Mouse (Mus musculus) neural tube, embryonic 14.5 days (tissue): ENCODE measurements around the gene Ric8a. TPM values are rescaled to one million over a fixed set of nuclear protein-coding genes. Genes with fewer than 3 reads are reported as not detected.

Experiments used
- ATAC-seq: fragments of 200-750 bp; cut with Nextera tagmentation; 2 replicates; pipeline ENCODE4 v1.8.0; 2017; ENCODE audit warnings: low read depth, mild to moderate bottlenecking, moderate TSS enrichment, moderate library complexity
- H3K27ac ChIP-seq: fragments of 300-500 bp; sonication (generic); 2 replicates; pipeline ENCODE4 v1.5.1; 2014; ENCODE audit warnings: low read depth, mild to moderate bottlenecking, control low read depth, low read length, moderate library complexity, mixed read lengths
- H3K27me3 ChIP-seq: fragments of 300-500 bp; sonication (generic); 2 replicates; pipeline ENCODE4 v1.6.1; 2014; ENCODE audit warnings: low read length; ENCODE audit not compliant: control insufficient read depth, insufficient read depth
- H3K36me3 ChIP-seq: fragments of 300-500 bp; sonication (generic); 2 replicates; pipeline ENCODE4 v1.6.1; 2014; ENCODE audit warnings: low read length, mixed read lengths; ENCODE audit not compliant: control insufficient read depth, insufficient read depth
- H3K4me1 ChIP-seq: fragments of 300-500 bp; sonication (generic); 2 replicates; pipeline ENCODE4 v1.6.1; 2014; ENCODE audit warnings: low read length; ENCODE audit not compliant: control insufficient read depth, insufficient read depth
- H3K4me2 ChIP-seq: fragments of 300-500 bp; sonication (generic); 2 replicates; pipeline ENCODE4 v1.6.1; 2014; ENCODE audit warnings: mild to moderate bottlenecking, low read depth, low read length, control low read depth
- H3K4me3 ChIP-seq: fragments of 300-500 bp; sonication (generic); 2 replicates; pipeline ENCODE4 v1.5.1; 2014; ENCODE audit warnings: low read depth, low read length, control low read depth, mixed read lengths
- H3K9ac ChIP-seq: fragments of 300-500 bp; sonication (generic); replicated peaks from 2 replicates; pipeline ENCODE4 v1.6.1; 2014; ENCODE audit warnings: low read depth, mild to moderate bottlenecking, control low read depth, low read length, mixed read lengths
- H3K9me3 ChIP-seq: fragments of 300-500 bp; sonication (generic); 2 replicates; pipeline ENCODE4 v1.6.1; 2016; ENCODE audit warnings: low read length; ENCODE audit not compliant: control insufficient read depth
- WGBS: fragments of 180-500 bp; shearing (Covaris S2); extraction: QIAGEN DNeasy Blood & Tissue Kit; methylation state at CpG from one replicate; pipeline ENCODE4 v1.1.7; 2014; 5-methylcytosine and 5-hydroxymethylcytosine counted together
- polyA plus RNA-seq: library from polyadenylated mRNA; unstranded; fragments of >200 nt; fragmentation: Nextera tagmentation; extraction: Ambion mirVana; gene quantifications from 2 replicates; pipeline ENCODE4 v1.2.1, GENCODE M21; 2014

The Ric8a gene
- polyA plus RNA-seq, 1 experiment from 2014 or later = 89.4 TPM

- no peak overlapping the region for H3K4me2 ChIP-seq
- H3K27me3 ChIP-seq = no peaks in the 10 kb centered on the region
- H3K9me3 ChIP-seq = no peaks in the 10 kb centered on the region
- no peak; the same call in 1 of the 2 replicates for ATAC-seq
- H3K9ac ChIP-seq = no peak overlapping the region
- H3K4me1 ChIP-seq = no peaks in the 10 kb centered on the region
- WGBS = 50% methylated on average over 8 of the region's 8 CpGs
- H3K4me3 ChIP-seq = no peak overlapping the region
- H3K36me3 ChIP-seq = no peaks in the 10 kb centered on the region
- no peak overlapping the region for H3K27ac ChIP-seq
These were observed 28.4 kb upstream of the Ric8a start for GRCm38 (mm10) chr7:140828171-140828881.

GRCm38 (mm10) chr7:140831447-140831846 is 25.3 kb upstream of the Ric8a start:
- Histone ChIP-seq H3K4me2 (no peak overlapping the region), H3K36me3 (no peaks in the 10 kb centered on the region), H3K27me3 (no peaks in the 10 kb centered on the region), H3K27ac (no peak overlapping the region), H3K9ac (no peak overlapping the region), H3K4me1 (no peaks in the 10 kb centered on the region), H3K4me3 (no peak overlapping the region), H3K9me3 (no peaks in the 10 kb centered on the region)
- no peak for ATAC-seq
- 78% methylated on average over 6 of the region's 6 CpGs for WGBS

GRCm38 (mm10) chr7:140833341-140833740 is 23.4 kb upstream of the Ric8a start:
- Histone ChIP-seq H3K27ac (no peak overlapping the region), H3K4me1 (no peaks in the 10 kb centered on the region), H3K36me3 (no peaks in the 10 kb centered on the region), H3K9ac (no peak overlapping the region), H3K9me3 (no peaks in the 10 kb centered on the region), H3K27me3 (no peaks in the 10 kb centered on the region), H3K4me2 (no peak overlapping the region), H3K4me3 (no peak overlapping the region)
- no peak for ATAC-seq
- 91% methylated on average over 4 of the region's 4 CpGs for WGBS

GRCm38 (mm10) chr7:140834968-140835757 is 21.6 kb upstream of the Ric8a start, which contains the start of gene Urah:
Gene Urah (plus strand): TSS chr7:140835018.
- H3K4me3 ChIP-seq = no peak within 1 kb of the TSS
- no peak within 1 kb of the TSS for H3K4me2 ChIP-seq
- no peaks in the 10 kb centered on the region for H3K9me3 ChIP-seq
- no peak within 1 kb of the TSS for H3K27ac ChIP-seq
- 49% methylated on average over 20 of the region's 20 CpGs for WGBS
- H3K9ac ChIP-seq = no peak within 1 kb of the TSS
- H3K4me1 ChIP-seq = no peaks in the 10 kb centered on the region
- no peak for ATAC-seq
- no peaks in the 10 kb centered on the region for H3K27me3 ChIP-seq
- no peaks in the 10 kb centered on the region for H3K36me3 ChIP-seq

- no peaks in the 10 kb centered on the region for H3K36me3 ChIP-seq
- 77% methylated on average over 2 of the region's 2 CpGs for WGBS
- H3K4me3 ChIP-seq = no peak overlapping the region
- ATAC-seq = no peak
- no peak overlapping the region for H3K4me2 ChIP-seq
- H3K27me3 ChIP-seq = no peaks in the 10 kb centered on the region
- no peak overlapping the region for H3K9ac ChIP-seq
- H3K27ac ChIP-seq = no peak overlapping the region
- H3K9me3 ChIP-seq = no peaks in the 10 kb centered on the region
- H3K4me1 ChIP-seq = no peaks in the 10 kb centered on the region
These were observed 21.0 kb upstream of the Ric8a start for GRCm38 (mm10) chr7:140835758-140836087.

- Histone ChIP-seq H3K4me1 (no peaks in the 10 kb centered on the region), H3K36me3 (no peaks in the 10 kb centered on the region), H3K4me2 (no peak overlapping the region), H3K27me3 (no peaks in the 10 kb centered on the region), H3K9ac (no peak overlapping the region), H3K4me3 (no peak overlapping the region), H3K27ac (no peak overlapping the region), H3K9me3 (no peaks in the 10 kb centered on the region)
- 89% methylated on average over 9 of the region's 9 CpGs for WGBS
- ATAC-seq = no peak
These were observed 20.3 kb upstream of the Ric8a start for GRCm38 (mm10) chr7:140836243-140837115.

- WGBS = 72% methylated on average over 5 of the region's 5 CpGs
- Histone ChIP-seq H3K4me3 (no peak overlapping the region), H3K4me2 (no peak overlapping the region), H3K4me1 (no peaks in the 10 kb centered on the region), H3K36me3 (no peaks in the 10 kb centered on the region), H3K27me3 (no peaks in the 10 kb centered on the region), H3K27ac (no peak overlapping the region), H3K9me3 (no peaks in the 10 kb centered on the region), H3K9ac (no peak overlapping the region)
- no peak for ATAC-seq
These were observed 17.2 kb upstream of the Ric8a start for GRCm38 (mm10) chr7:140839556-140839955.

- Histone ChIP-seq H3K27ac (no peak overlapping the region), H3K4me3 (no peak overlapping the region), H3K4me1 (no peaks in the 10 kb centered on the region), H3K9me3 (no peaks in the 10 kb centered on the region), H3K9ac (no peak overlapping the region), H3K4me2 (no peak overlapping the region), H3K36me3 (no peaks in the 10 kb centered on the region), H3K27me3 (no peaks in the 10 kb centered on the region)
- no peak for ATAC-seq
- 40% methylated on average over 19 of the region's 19 CpGs for WGBS
These were observed 15.7 kb upstream of the Ric8a start for GRCm38 (mm10) chr7:140840750-140841735.
